Mouse (Mus musculus): ENCODE results near the gene Ssc4d. TPM values are rescaled to one million over a fixed set of nuclear protein-coding genes. Genes with fewer than 3 reads are reported as not detected.

Gene Ssc4d
- 1.2 and 1.5 TPM in 2 replicates for polyA plus RNA-seq (2014; fragmentation: Nextera tagmentation; extraction: Ambion mirVana)

GRCm38 (mm10) chr5:135974365-135974764 lies at the start of gene Ssc4d:
Gene Ssc4d (minus strand): TSS chr5:135974531.
- Histone ChIP-seq H3K4me3 (ENCODE audit: low read depth, low read length) (no peak within 1 kb of the TSS), H3K36me3 (ENCODE audit: control insufficient read depth, insufficient read depth, low read length) (no peaks in the 10 kb centered on the region), H3K27ac (ENCODE audit: low read depth, low read length) (no peak within 1 kb of the TSS), H3K4me1 (replicated peaks; ENCODE audit: control insufficient read depth, insufficient read depth, low read length) (no peaks in the 10 kb centered on the region), H3K9ac (ENCODE audit: low read length) (no peak within 1 kb of the TSS), H3K4me2 (ENCODE audit: low read depth, low read length, severe bottlenecking) (no peak within 1 kb of the TSS), H3K9me3 (ENCODE audit: control insufficient read depth, low read length) (no peaks in the 10 kb centered on the region), H3K27me3 (ENCODE audit: control insufficient read depth, insufficient read depth, low read length) (no peaks in the 10 kb centered on the region)
- WGBS = 19% methylated on average over 8 of the region's 9 CpGs
- ATAC-seq (replicated peaks; ENCODE audit: low FRiP score) (no peak), DNase-seq (ENCODE audit: low spot score) (no peak)

DNA sequence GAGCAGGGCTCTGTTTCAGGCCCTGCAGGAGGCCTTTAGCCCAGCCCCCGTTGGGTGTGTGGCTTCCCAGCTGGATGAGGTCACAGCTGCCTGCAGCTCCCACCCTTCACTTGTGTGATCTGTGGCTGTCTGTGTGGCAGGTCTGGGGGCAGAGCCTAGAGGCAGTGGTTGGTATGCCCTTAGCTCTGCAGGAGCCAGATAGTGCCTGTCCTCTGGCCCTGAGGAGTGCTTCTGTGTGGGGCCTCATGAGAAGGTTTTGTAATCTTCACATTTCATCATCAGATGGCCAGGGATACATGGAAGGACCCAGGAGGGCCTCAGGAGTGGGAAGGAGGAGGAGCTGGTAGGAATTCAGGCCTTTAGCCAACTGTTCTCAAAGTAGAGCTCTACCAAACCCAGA lies 45.6 kb upstream of the Ssc4d start:
- Histone ChIP-seq H3K9ac (ENCODE audit: low read length) (no peak overlapping the region), H3K4me1 (replicated peaks; ENCODE audit: control insufficient read depth, insufficient read depth, low read length) (no peaks in the 10 kb centered on the region), H3K4me3 (ENCODE audit: low read depth, low read length) (no peak overlapping the region), H3K9me3 (ENCODE audit: control insufficient read depth, low read length) (no peaks in the 10 kb centered on the region), H3K27ac (ENCODE audit: low read depth, low read length) (no peak overlapping the region), H3K36me3 (ENCODE audit: control insufficient read depth, insufficient read depth, low read length) (no peaks in the 10 kb centered on the region), H3K27me3 (ENCODE audit: control insufficient read depth, insufficient read depth, low read length) (no peaks in the 10 kb centered on the region), H3K4me2 (ENCODE audit: low read depth, low read length, severe bottlenecking) (no peak overlapping the region)
- ATAC-seq (replicated peaks; ENCODE audit: low FRiP score) (no peak), DNase-seq (ENCODE audit: low spot score) (no peak)
- 56% methylated on average over 1 of the region's 1 CpGs for WGBS

DNA sequence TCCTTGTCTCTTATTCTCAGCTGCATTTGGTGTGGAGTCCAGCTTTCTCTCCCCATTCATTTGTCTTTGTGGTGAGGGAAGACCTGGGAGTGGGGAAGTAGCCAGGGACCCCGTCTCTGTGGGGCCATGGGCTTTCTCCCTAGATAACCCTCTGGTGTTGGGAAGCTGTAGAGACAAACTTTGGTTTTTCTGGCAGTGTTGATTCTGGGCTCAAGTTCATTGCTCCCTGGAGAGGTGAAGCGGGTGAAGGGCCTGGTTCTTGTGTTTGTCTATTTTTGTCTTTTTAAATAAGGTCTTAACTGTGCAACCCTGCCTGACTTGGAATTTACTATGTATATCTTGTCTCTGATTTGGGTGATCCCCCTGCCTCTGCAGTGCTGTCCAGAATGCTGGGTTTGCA lies 44.4 kb upstream of the Ssc4d start:
- Histone ChIP-seq H3K4me2 (ENCODE audit: low read depth, low read length, severe bottlenecking) (no peak overlapping the region), H3K4me3 (ENCODE audit: low read depth, low read length) (no peak overlapping the region), H3K9me3 (ENCODE audit: control insufficient read depth, low read length) (no peaks in the 10 kb centered on the region), H3K4me1 (replicated peaks; ENCODE audit: control insufficient read depth, insufficient read depth, low read length) (no peaks in the 10 kb centered on the region), H3K27me3 (ENCODE audit: control insufficient read depth, insufficient read depth, low read length) (no peaks in the 10 kb centered on the region), H3K36me3 (ENCODE audit: control insufficient read depth, insufficient read depth, low read length) (no peaks in the 10 kb centered on the region), H3K9ac (ENCODE audit: low read length) (no peak overlapping the region), H3K27ac (ENCODE audit: low read depth, low read length) (no peak overlapping the region)
- ATAC-seq (replicated peaks; ENCODE audit: low FRiP score) (no peak), DNase-seq (ENCODE audit: low spot score) (no peak)
- 86% methylated on average over 2 of the region's 2 CpGs for WGBS

DNA sequence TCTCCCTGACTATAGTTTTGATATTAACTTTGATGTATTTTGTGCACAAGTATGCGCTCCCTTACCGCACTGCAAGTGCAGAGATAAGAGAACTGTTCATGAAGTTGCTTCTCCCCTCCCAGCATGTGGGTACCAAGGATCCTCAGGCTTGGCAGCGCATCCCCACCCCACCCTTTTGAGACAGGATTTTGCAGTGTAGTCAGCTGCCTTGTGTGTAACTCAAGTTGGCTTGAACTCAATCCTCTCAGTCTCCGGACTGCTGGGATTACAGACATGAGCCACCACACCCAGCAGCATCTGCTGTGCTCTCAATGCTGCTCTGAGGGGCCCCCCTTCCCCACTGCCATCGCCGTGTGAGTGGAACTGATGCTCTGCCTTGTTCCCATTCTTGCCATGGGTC lies 42.9 kb upstream of the Ssc4d start:
- WGBS = 91% methylated on average over 6 of the region's 6 CpGs
- no peak overlapping the region for H3K4me2 ChIP-seq (ENCODE audit: low read depth, low read length, severe bottlenecking)
- no peak for DNase-seq (ENCODE audit: low spot score)
- H3K9ac ChIP-seq (ENCODE audit: low read length) = no peak overlapping the region
- H3K36me3 ChIP-seq (ENCODE audit: control insufficient read depth, insufficient read depth, low read length) = no peaks in the 10 kb centered on the region
- no peak overlapping the region for H3K27ac ChIP-seq (ENCODE audit: low read depth, low read length)
- no peaks in the 10 kb centered on the region for H3K27me3 ChIP-seq (ENCODE audit: control insufficient read depth, insufficient read depth, low read length)
- no peaks in the 10 kb centered on the region for H3K9me3 ChIP-seq (ENCODE audit: control insufficient read depth, low read length)
- ATAC-seq (replicated peaks; ENCODE audit: low FRiP score) = no peak
- no peak overlapping the region for H3K4me3 ChIP-seq (ENCODE audit: low read depth, low read length)
- H3K4me1 ChIP-seq (replicated peaks; ENCODE audit: control insufficient read depth, insufficient read depth, low read length) = no peaks in the 10 kb centered on the region

DNA sequence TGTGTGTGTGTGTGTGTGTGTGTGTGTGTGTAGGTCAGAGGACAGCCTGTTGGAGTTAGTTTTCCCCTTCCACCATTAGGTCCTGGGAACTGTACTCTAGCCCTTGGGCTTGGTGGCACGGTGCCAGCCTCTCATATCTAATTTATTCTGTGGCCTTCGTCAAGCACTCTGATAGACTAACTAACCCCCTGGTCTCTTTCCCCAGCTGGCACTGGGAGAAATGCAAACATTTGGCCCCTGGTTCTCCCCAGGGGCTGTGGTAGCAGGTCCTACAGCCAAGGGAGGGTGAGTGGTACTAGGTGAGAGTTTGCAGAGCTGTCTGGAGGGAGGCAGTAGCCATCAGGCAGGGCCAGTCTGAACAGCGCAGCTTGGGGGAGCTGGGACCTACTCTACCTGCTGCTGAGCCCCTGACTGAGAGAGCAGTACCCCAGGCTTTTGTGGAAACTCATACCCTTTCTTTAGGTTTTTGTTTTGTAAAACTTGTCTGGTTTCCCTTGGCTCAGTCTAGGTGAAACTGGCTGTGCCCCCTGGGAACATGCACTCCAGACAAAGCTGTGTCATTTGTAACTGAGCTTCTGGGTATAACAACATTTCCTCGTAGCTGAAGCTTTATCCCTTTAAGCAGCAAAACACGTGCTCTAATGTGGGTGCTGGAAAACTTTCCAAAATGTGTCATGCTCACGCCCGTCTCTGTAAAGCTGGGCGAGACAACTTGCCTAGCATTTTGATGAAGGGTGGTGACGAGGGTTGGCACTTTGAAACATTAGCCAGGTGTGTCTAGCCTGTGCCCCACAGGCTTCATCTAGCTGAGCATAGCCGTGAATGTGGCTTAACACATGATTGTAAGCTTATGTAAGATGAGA lies 41.9 kb upstream of the Ssc4d start:
- 87% methylated on average over 10 of the region's 10 CpGs for WGBS
- Histone ChIP-seq H3K27ac (ENCODE audit: low read depth, low read length) (no peak overlapping the region), H3K4me2 (ENCODE audit: low read depth, low read length, severe bottlenecking) (no peak overlapping the region), H3K27me3 (ENCODE audit: control insufficient read depth, insufficient read depth, low read length) (no peaks in the 10 kb centered on the region), H3K36me3 (ENCODE audit: control insufficient read depth, insufficient read depth, low read length) (no peaks in the 10 kb centered on the region; the same call in 1 of the 2 replicates), H3K9me3 (ENCODE audit: control insufficient read depth, low read length) (no peaks in the 10 kb centered on the region), H3K4me3 (ENCODE audit: low read depth, low read length) (no peak overlapping the region), H3K9ac (ENCODE audit: low read length) (no peak overlapping the region), H3K4me1 (replicated peaks; ENCODE audit: control insufficient read depth, insufficient read depth, low read length) (no peaks in the 10 kb centered on the region)
- DNase-seq (ENCODE audit: low spot score) (no peak), ATAC-seq (replicated peaks; ENCODE audit: low FRiP score) (no peak)

DNA sequence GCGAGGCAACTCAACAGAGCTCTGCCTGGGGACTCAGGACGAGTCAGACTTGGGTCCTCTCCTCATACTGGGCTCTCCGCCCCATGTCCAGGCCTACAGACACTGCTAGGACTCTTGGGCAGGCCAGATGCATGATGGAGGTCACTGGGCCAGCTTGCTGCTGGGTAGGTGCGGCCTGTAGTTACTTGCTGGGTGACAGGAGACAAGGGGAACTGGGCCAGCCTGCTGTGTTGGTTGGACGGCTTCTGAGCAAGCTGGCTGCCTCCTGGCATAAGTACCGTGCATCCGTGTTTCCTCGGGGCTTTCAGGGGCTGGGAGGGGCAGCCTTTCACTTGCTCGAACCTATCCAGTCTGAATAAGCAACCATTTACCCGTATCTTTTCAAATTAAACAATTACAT lies 41.3 kb upstream of the Ssc4d start:
- Histone ChIP-seq H3K36me3 (ENCODE audit: control insufficient read depth, insufficient read depth, low read length) (no peaks in the 10 kb centered on the region; the same call in 1 of the 2 replicates), H3K4me1 (replicated peaks; ENCODE audit: control insufficient read depth, insufficient read depth, low read length) (no peaks in the 10 kb centered on the region), H3K4me2 (ENCODE audit: low read depth, low read length, severe bottlenecking) (no peak overlapping the region), H3K27ac (ENCODE audit: low read depth, low read length) (no peak overlapping the region), H3K9ac (ENCODE audit: low read length) (no peak overlapping the region), H3K9me3 (ENCODE audit: control insufficient read depth, low read length) (no peaks in the 10 kb centered on the region), H3K4me3 (ENCODE audit: low read depth, low read length) (no peak overlapping the region), H3K27me3 (ENCODE audit: control insufficient read depth, insufficient read depth, low read length) (no peaks in the 10 kb centered on the region)
- whole genome bisulfite sequencing = 89% methylated on average over 10 of the region's 10 CpGs
- DNase-seq (ENCODE audit: low spot score) = no peak
- no peak for ATAC-seq (replicated peaks; ENCODE audit: low FRiP score)

DNA sequence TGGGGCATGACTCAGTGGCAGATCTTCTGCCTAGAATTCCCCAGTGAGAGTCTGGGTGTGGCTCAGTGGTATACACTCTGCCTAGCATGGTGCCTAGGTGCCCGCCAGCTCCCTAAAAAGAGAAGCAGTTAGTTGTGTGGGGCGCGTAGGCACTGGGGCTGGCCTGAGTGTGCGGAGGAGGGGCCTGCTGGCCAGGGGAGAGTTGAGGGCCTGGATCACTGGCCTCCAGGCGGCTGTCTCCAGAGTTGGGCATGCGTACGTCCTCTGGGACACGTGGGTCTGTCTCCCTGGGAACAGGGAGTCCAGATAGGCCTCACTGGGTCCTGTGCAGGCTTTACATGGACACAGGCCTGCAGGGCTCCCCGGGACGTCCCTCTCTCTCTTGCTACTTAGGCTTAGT lies 40.5 kb upstream of the Ssc4d start:
- Histone ChIP-seq H3K4me3 (ENCODE audit: low read depth, low read length) (no peak overlapping the region), H3K4me1 (replicated peaks; ENCODE audit: control insufficient read depth, insufficient read depth, low read length) (no peaks in the 10 kb centered on the region), H3K9ac (ENCODE audit: low read length) (no peak overlapping the region), H3K36me3 (ENCODE audit: control insufficient read depth, insufficient read depth, low read length) (no peaks in the 10 kb centered on the region; the same call in 1 of the 2 replicates), H3K27me3 (ENCODE audit: control insufficient read depth, insufficient read depth, low read length) (no peaks in the 10 kb centered on the region), H3K9me3 (ENCODE audit: control insufficient read depth, low read length) (no peaks in the 10 kb centered on the region), H3K27ac (ENCODE audit: low read depth, low read length) (no peak overlapping the region), H3K4me2 (ENCODE audit: low read depth, low read length, severe bottlenecking) (no peak overlapping the region)
- WGBS = 81% methylated on average over 10 of the region's 10 CpGs
- no peak for DNase-seq (ENCODE audit: low spot score)
- no peak for ATAC-seq (replicated peaks; ENCODE audit: low FRiP score)

DNA sequence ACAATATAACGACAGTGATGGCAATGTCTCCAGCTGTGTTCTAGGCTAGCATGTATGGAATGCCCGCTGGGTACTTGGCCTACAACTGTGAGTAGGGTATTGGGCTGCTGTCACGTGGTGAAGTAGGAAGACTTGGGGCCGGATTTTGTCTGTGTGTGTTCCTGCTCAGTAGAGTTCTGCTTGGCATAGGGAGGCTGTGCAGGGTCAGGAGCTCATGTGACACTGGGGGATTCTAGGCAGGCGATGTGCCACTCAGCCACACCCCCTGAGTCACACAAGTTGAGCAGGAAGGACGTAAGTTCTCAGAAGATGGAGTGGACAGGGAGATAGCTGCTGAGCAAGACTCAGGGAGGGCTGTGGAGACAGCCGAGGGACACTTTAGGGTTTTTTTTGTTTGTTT lies 33.4 kb upstream of the Ssc4d start:
- Histone ChIP-seq H3K9ac (ENCODE audit: low read length) (no peak overlapping the region), H3K36me3 (ENCODE audit: control insufficient read depth, insufficient read depth, low read length) (no peaks in the 10 kb centered on the region; the same call in 1 of the 2 replicates), H3K4me2 (ENCODE audit: low read depth, low read length, severe bottlenecking) (no peak overlapping the region), H3K4me3 (ENCODE audit: low read depth, low read length) (no peak overlapping the region), H3K27ac (ENCODE audit: low read depth, low read length) (no peak overlapping the region), H3K4me1 (replicated peaks; ENCODE audit: control insufficient read depth, insufficient read depth, low read length) (0 out of 2 replicates have a peak, but pooled peaks cover under 1% of the 10 kb centered on the region), H3K9me3 (ENCODE audit: control insufficient read depth, low read length) (no peaks in the 10 kb centered on the region), H3K27me3 (ENCODE audit: control insufficient read depth, insufficient read depth, low read length) (no peaks in the 10 kb centered on the region)
- no peak for DNase-seq (ENCODE audit: low spot score)
- WGBS = 89% methylated on average over 7 of the region's 7 CpGs
- ATAC-seq (replicated peaks; ENCODE audit: low FRiP score) = no peak

GRCm38 (mm10) chr5:136004537-136004936 lies 30.2 kb upstream of the Ssc4d start:
- ATAC-seq (replicated peaks; ENCODE audit: low FRiP score) = no peak
- WGBS = 91% methylated on average over 4 of the region's 4 CpGs
- no peaks in the 10 kb centered on the region; the same call in 1 of the 2 replicates for H3K9me3 ChIP-seq (ENCODE audit: control insufficient read depth, low read length)
- no peak for DNase-seq (ENCODE audit: low spot score)
- H3K4me2 ChIP-seq (ENCODE audit: low read depth, low read length, severe bottlenecking) = no peak overlapping the region
- H3K9ac ChIP-seq (ENCODE audit: low read length) = no peak overlapping the region
- H3K4me1 ChIP-seq (replicated peaks; ENCODE audit: control insufficient read depth, insufficient read depth, low read length) = 0 out of 2 replicates have a peak, but pooled peaks cover 3% of the 10 kb centered on the region
- no peak overlapping the region for H3K4me3 ChIP-seq (ENCODE audit: low read depth, low read length)
- no peak overlapping the region for H3K27ac ChIP-seq (ENCODE audit: low read depth, low read length)
- H3K27me3 ChIP-seq (ENCODE audit: control insufficient read depth, insufficient read depth, low read length) = no peaks in the 10 kb centered on the region
- peaks cover 3% of the 10 kb centered on the region; the same call in 1 of the 2 replicates for H3K36me3 ChIP-seq (ENCODE audit: control insufficient read depth, insufficient read depth, low read length)

Measured in forebrain, embryonic 11.5 days (tissue).